23 mouse cellular contexts compared by ENCODE assay signal in genomic region chr10:99812069-99812650, GRCm38 (mm10). TPM values are rescaled to one million over a fixed set of nuclear protein-coding genes. Genes with fewer than 3 reads are reported as not detected.
A peak's percentile ranks its signal among the peaks of the same experiment; 100 is the strongest.
DNase-seq lines count a peak whose midpoint lies in the region; ATAC-seq and TF ChIP-seq lines count a peak whose summit lies in the region.
"Had no signal": no experiment of that assay in that cellular context is flagged by ENCODE, and none has a peak within 500 bp of the region (broad histone marks: within the 10 kb centered on the region; RNA-seq: fewer than 3 reads in every experiment).

No protein-coding gene starts in this region.

- no peak overlapping the region for H3K27ac ChIP-seq in kidney, postnatal 0 days
- H3K27ac ChIP-seq in kidney, adult 2 months (ENCODE audit: insufficient read depth, low read depth, low read length): no peak overlapping the region
- no peak overlapping the region for H3K27ac ChIP-seq in limb, embryonic 12.5 days
- H3K27ac ChIP-seq in stomach, embryonic 14.5 days (ENCODE audit: low read length): no peak overlapping the region
- no peak overlapping the region for H3K27ac ChIP-seq in forebrain, postnatal 0 days (ENCODE audit: low read depth, low read length)
- H3K27ac ChIP-seq: heart, adult 2 months; heart, embryonic 15.5 days; liver, embryonic 13.5 days had no signal

- peak; percentile 15 for DNase-seq in embryo, embryonic 10.5 days (ENCODE audit: low spot score)
- no peak for DNase-seq in embryo, embryonic 10 days (ENCODE audit: low spot score)
- DNase-seq in kidney, postnatal 0 days (ENCODE audit: low spot score): peak; percentile 8
- DNase-seq in kidney, adult 2 months: no peak
- no peak for DNase-seq in forebrain, postnatal 0 days
- DNase-seq in testis, postnatal 14 days (ENCODE audit: low spot score): no peak
- DNase-seq: cerebellum, adult 9-10 months; gastrocnemius, postnatal 10 days; heart, adult 2 months; kidney, adult 18-20 months; layer of hippocampus, postnatal 36 days; liver, embryonic 13.5 days; spleen, adult 18-20 months; thymus, postnatal 4 days had no signal

- H3K36me3 ChIP-seq in kidney, postnatal 0 days (ENCODE audit: insufficient read depth, low read length): no peaks in the 10 kb centered on the region
- H3K36me3 ChIP-seq in kidney, adult 2 months (ENCODE audit: control insufficient read depth, insufficient read depth, low read length): no peaks in the 10 kb centered on the region
- no peaks in the 10 kb centered on the region for H3K36me3 ChIP-seq in limb, embryonic 12.5 days
- no peaks in the 10 kb centered on the region for H3K36me3 ChIP-seq in stomach, embryonic 14.5 days (ENCODE audit: control insufficient read depth, insufficient read depth, low read length)
- H3K36me3 ChIP-seq in forebrain, postnatal 0 days (ENCODE audit: insufficient read depth): no peaks in the 10 kb centered on the region
- H3K36me3 ChIP-seq: G1E; heart, embryonic 15.5 days; liver, embryonic 13.5 days had no signal

- TF ChIP-seq CTCF in kidney, postnatal 0 days (IDR thresholded peaks at IDR 0.05; ENCODE audit: low read depth): no peak
- no peak for TF ChIP-seq CTCF in kidney, adult 2 months (conservative IDR thresholded peaks at IDR 0.05; ENCODE audit: insufficient read depth, insufficient read length, low read depth, low read length)
- TF ChIP-seq CTCF in forebrain, postnatal 0 days (IDR thresholded peaks at IDR 0.05; ENCODE audit: low read depth): no peak

- WGBS in kidney, postnatal 0 days: 54% methylated on average over 7 of the region's 7 CpGs
- 76% methylated on average over 7 of the region's 7 CpGs for WGBS in kidney, adult 2 months
- WGBS in limb, embryonic 12.5 days: 33% methylated on average over 7 of the region's 7 CpGs
- 40% methylated on average over 7 of the region's 7 CpGs for WGBS in stomach, embryonic 14.5 days
- WGBS in forebrain, postnatal 0 days: 83% methylated on average over 7 of the region's 7 CpGs

- H3K9ac ChIP-seq in kidney, postnatal 0 days (ENCODE audit: low read depth, low read length): no peak overlapping the region
- H3K9ac ChIP-seq in limb, embryonic 12.5 days (replicated peaks): no peak overlapping the region
- H3K9ac ChIP-seq in stomach, embryonic 14.5 days (replicated peaks; ENCODE audit: low read depth, low read length): no peak overlapping the region
- no peak overlapping the region for H3K9ac ChIP-seq in forebrain, postnatal 0 days
- H3K9ac ChIP-seq: heart, embryonic 15.5 days; liver, embryonic 13.5 days had no signal

- no peak for ATAC-seq in kidney, postnatal 0 days (replicated peaks; ENCODE audit: low FRiP score, low read depth)
- peak; percentile 82 for ATAC-seq in limb, embryonic 12.5 days (ENCODE audit: insufficient number of reproducible peaks, insufficient read depth, low FRiP score, low TSS enrichment, low read depth)
- peak; percentile 65; the same call in 1 of the 2 replicates for ATAC-seq in stomach, embryonic 14.5 days (ENCODE audit: insufficient number of reproducible peaks, insufficient read depth, low FRiP score, low read depth)
- no peak for ATAC-seq in forebrain, postnatal 0 days
- ATAC-seq: CD4-positive, CD25-positive, alpha-beta regulatory T cell, adult 4 months; forebrain, embryonic 16.5 days; lung, postnatal 0 days had no signal

- no peaks in the 10 kb centered on the region for H3K4me1 ChIP-seq in kidney, postnatal 0 days (replicated peaks; ENCODE audit: insufficient read depth, low read length)
- H3K4me1 ChIP-seq in kidney, adult 2 months (ENCODE audit: control insufficient read depth, insufficient read depth, low read length): no peaks in the 10 kb centered on the region
- H3K4me1 ChIP-seq in limb, embryonic 12.5 days (replicated peaks): peaks cover 7% of the 10 kb centered on the region
- H3K4me1 ChIP-seq in stomach, embryonic 14.5 days (ENCODE audit: control insufficient read depth, insufficient read depth, low read length): no peaks in the 10 kb centered on the region
- no peaks in the 10 kb centered on the region for H3K4me1 ChIP-seq in forebrain, postnatal 0 days (ENCODE audit: insufficient read depth)
- H3K4me1 ChIP-seq: heart, embryonic 15.5 days; liver, embryonic 13.5 days; megakaryocyte, embryonic 14.5 days had no signal

- no peak overlapping the region for H3K4me2 ChIP-seq in kidney, postnatal 0 days (ENCODE audit: low read length)
- H3K4me2 ChIP-seq in limb, embryonic 12.5 days: no peak overlapping the region
- no peak overlapping the region for H3K4me2 ChIP-seq in stomach, embryonic 14.5 days (replicated peaks; ENCODE audit: low read depth, low read length)
- no peak overlapping the region for H3K4me2 ChIP-seq in forebrain, postnatal 0 days (ENCODE audit: low read depth)
- H3K4me2 ChIP-seq: heart, embryonic 15.5 days; liver, embryonic 13.5 days had no signal

- TF ChIP-seq POLR2A in kidney, adult 2 months (IDR thresholded peaks at IDR 0.05; ENCODE audit: low read depth, low read length): no peak

- no peak overlapping the region for H3K4me3 ChIP-seq in kidney, postnatal 0 days (replicated peaks; ENCODE audit: low read depth, low read length)
- no peak overlapping the region for H3K4me3 ChIP-seq in kidney, adult 2 months (ENCODE audit: insufficient read depth, low read depth, low read length)
- H3K4me3 ChIP-seq in limb, embryonic 12.5 days (replicated peaks): no peak overlapping the region
- H3K4me3 ChIP-seq in stomach, embryonic 14.5 days (ENCODE audit: low read depth, low read length): no peak overlapping the region
- no peak overlapping the region for H3K4me3 ChIP-seq in forebrain, postnatal 0 days (ENCODE audit: low read depth, low read length)
- H3K4me3 ChIP-seq: heart, adult 2 months; heart, embryonic 15.5 days; liver, embryonic 13.5 days; megakaryocyte, embryonic 14.5 days had no signal

- no peaks in the 10 kb centered on the region for H3K9me3 ChIP-seq in kidney, postnatal 0 days (replicated peaks; ENCODE audit: low read length)
- H3K9me3 ChIP-seq in limb, embryonic 12.5 days: no peaks in the 10 kb centered on the region
- H3K9me3 ChIP-seq in stomach, embryonic 14.5 days (ENCODE audit: control insufficient read depth, low read depth, low read length): no peaks in the 10 kb centered on the region
- H3K9me3 ChIP-seq in forebrain, postnatal 0 days (ENCODE audit: low read length): no peaks in the 10 kb centered on the region
- H3K9me3 ChIP-seq: heart, embryonic 15.5 days; liver, embryonic 13.5 days; megakaryocyte, embryonic 14.5 days had no signal

- no peaks in the 10 kb centered on the region for H3K27me3 ChIP-seq in kidney, postnatal 0 days (ENCODE audit: insufficient read depth, low read length)
- H3K27me3 ChIP-seq in kidney, adult 2 months (replicated peaks; ENCODE audit: control insufficient read depth, insufficient read depth, low read length): no peaks in the 10 kb centered on the region
- no peaks in the 10 kb centered on the region for H3K27me3 ChIP-seq in limb, embryonic 12.5 days
- no peaks in the 10 kb centered on the region for H3K27me3 ChIP-seq in stomach, embryonic 14.5 days (ENCODE audit: control insufficient read depth, insufficient read depth, low read length)
- H3K27me3 ChIP-seq in forebrain, postnatal 0 days (ENCODE audit: insufficient read depth, low read length): no peaks in the 10 kb centered on the region
- H3K27me3 ChIP-seq: heart, embryonic 15.5 days; liver, embryonic 13.5 days; megakaryocyte, embryonic 14.5 days had no signal

RNA-seq across cellular contexts. Expression of gene Csl, which starts 52.7 kb away (rescaled TPM):
- 0.06 and 0.13 TPM in 2 replicates for polyA plus RNA-seq in kidney, postnatal 0 days (2015; fragmentation: Nextera tagmentation; extraction: Ambion mirVana)
- 0.08 and 0.09 TPM in 2 replicates for polyA plus RNA-seq in kidney, adult 2 months (2012; rRNA removed)
- not detected in 2 replicates for polyA plus RNA-seq in limb, embryonic 12.5 days (2016; fragmentation: Nextera tagmentation; extraction: Ambion mirVana)
- not detected in 2 replicates for polyA plus RNA-seq in stomach, embryonic 14.5 days (2014; fragmentation: Nextera tagmentation; extraction: Ambion mirVana)
- not detected in 2 replicates for total RNA-seq in forebrain, postnatal 0 days (2014; rRNA removed)
- polyA plus RNA-seq in forebrain, postnatal 0 days (2015; fragmentation: Nextera tagmentation; extraction: Ambion mirVana): 0.06 and 0.10 TPM in 2 replicates
- total RNA-seq: midbrain, postnatal 0 days had no signal
- polyA plus RNA-seq: CD4-positive, CD25-positive, alpha-beta regulatory T cell, adult 4 months; forebrain, embryonic 16.5 days; G1E; liver, embryonic 13.5 days; lung, postnatal 0 days; midbrain, postnatal 0 days had no signal

Comparison
In these comparisons a context has a peak if more than half of its experiments do, and no peak if none do; other contexts are left out.
1. DNase-seq: peak in embryo, embryonic 10.5 days (single experiment) and kidney, postnatal 0 days (single experiment); none in embryo, embryonic 10 days (single experiment), kidney, adult 2 months (single experiment), forebrain, postnatal 0 days (single experiment) and testis, postnatal 14 days (single experiment).
2. ATAC-seq: peak in limb, embryonic 12.5 days (single experiment) and stomach, embryonic 14.5 days (single experiment); none in kidney, postnatal 0 days (single experiment) and forebrain, postnatal 0 days (single experiment).